Mouse (Mus musculus): Measurements from ENCODE around the gene Rfx1.
A peak's percentile ranks its signal among the peaks of the same experiment; 100 is the strongest.

Gene Rfx1

DNA sequence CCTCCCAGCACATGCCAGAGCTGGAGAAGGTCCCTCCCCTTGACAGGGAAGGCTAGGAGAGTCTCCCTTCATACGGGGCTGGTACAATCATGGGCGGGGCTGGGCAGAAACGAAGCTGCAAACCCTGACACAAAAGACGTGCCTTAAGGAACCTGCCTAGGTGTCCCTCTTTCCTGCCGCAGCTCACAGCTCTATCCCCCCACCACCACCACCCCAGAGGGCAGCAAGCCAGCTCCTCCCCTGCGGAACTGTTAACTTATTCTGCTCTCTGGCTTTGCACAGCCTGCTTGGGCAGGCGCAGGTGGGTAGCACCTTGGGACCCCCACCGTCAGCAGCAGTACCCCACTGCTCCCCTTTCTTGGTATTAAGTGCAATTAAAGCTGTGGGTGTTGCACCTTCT, 29.4 kb downstream of the Rfx1 start:
- DNase-seq: no peak

DNA sequence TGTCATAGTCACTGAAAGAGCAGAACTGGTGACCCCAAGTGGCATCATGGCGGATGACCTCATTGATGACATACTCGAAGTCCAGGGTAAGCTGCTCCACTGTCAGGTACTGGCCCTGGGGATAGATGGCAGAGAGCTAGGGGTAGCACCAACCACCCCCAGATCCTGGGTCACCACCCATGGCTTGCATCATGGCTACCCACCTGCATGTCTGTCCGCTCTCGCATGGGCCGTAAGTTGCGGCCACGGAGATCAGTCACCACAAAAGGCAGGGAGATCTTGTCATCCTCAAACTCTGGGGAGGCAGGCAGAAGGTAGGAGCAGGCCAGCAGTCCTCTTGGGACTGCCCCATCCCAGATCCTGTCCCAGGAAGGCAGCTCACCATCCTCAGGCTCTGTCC, 31.7 kb downstream of the Rfx1 start:
- no peak for DNase-seq

DNA sequence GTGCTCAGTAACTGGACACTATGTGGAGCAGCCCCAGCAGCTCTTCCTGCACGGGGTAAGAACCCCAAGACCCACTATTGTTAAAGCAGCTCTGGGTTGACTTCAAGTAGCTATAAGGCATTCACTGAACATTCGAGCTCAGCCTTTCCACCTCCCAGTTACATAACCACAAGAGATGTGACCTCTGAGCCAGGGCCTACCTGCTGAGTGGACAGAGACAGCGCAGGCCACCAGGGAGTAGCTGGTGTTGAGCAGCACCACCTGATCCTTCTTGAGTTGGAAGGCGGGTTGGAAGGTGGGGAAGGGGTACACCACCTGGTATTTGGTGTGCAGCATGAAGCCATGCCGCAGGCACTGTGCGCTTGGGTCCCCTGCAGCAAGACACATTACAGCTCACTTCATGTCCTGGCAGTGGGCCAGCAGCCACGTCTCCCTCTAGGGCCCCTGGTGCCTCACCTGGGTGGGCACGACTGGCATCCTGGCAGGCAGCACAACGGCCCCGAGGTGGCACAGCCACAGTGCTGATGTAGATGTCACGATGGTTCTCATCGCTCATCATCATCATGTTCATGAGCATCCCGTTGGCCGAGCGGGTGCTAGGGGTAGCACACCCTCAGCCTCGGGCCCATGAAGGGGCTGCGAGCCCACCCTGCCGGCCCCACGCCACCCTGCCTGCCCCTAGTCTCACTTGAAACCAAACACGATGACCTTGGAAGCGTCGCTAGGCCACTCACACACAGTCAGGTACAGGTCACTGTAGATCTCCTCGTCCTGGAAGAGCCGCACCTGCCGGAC, 35.0 kb downstream of the Rfx1 start:
- peak; percentile 57 to 73 for DNase-seq

DNA sequence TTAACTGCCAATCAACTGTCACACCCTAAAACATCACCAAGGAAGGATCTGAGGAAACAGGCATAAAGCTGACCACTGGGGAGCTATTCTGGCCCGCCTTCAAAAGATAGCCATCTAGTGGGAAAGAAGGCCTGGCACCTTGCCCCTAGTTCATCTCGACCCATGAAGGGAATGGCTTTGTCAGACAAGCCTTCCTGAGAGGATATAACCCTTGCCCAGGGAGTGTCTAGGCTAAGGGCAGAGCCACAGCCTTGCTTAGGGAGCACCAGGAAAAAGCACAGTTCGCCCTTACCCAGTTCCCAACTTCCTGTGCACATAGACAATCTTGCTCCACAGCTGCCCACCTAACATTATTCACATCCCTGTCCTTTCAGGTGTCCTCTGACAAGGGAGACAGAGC, 37.0 kb downstream of the Rfx1 start:
- peak; percentile 79 to 82 for DNase-seq

DNA sequence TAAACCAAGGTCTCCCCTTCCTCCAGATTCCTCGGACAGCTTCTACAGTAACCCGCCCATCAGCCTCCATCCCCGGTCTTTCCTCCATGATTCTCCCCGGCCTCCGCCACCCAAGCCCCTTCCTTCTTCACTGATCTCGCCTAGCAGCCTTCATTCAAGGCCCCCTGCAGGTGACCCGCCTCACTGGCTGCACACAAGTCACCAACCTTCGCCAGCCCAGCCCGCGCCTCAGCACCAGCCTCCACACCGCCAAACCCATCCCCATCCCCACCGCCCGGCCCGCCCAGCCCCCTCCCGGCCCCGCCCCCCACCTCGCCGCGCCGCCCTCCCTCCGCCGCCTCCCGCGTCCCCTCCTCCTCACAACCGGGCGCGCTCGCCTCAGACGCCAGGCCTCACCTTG, 37.6 kb downstream of the Rfx1 start:
- peak; percentile 54 to 73 for DNase-seq

DNA sequence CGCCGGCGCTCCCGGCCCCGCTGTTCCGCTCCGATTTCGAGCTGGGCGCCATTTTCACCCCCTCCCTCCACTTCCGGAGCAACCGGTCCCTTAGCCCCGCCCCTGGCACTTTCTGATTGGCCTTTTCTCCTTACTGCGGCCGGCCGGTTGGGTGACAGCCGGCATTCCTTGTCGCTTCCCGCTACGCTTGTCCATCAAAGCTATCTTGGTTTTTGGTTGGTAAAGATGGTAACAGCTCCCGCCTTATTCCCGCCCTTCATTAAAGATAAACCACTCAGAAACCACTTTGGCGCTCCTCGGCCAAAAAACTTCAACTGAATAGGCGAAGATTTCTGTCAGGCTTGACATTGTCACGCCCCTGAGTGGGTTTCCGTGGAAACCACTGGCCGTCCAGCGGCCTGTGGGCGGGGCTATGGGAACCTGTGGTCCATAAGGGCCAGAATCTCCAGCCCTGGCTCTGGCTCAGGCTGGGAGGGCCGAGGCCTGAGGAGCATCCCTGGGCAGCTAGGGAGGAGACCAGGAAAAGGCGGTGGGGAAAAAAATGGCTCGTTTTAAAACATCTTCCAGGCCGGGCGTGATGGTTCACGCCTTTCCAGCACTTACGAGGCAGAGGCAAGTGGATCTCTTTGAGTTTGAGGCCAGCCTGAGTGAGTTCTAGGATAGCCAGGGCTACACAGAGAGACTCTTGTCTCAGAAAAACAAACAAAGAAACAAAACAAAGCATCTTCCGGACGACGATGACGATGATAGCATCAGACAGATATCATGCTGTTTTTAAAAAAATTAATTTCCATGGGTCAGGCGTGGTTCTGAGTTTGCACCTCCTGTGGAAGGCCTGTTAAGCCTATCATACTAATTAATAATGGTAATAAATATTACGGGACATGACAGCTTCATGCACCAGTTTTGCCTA, 38.3 kb downstream of the Rfx1 start, which contains the start of gene Dcaf15:
TSS of gene Dcaf15 (minus strand) at position 72 of the 913 bp plus-strand sequence.
- DNase-seq: peak; percentile 99

DNA sequence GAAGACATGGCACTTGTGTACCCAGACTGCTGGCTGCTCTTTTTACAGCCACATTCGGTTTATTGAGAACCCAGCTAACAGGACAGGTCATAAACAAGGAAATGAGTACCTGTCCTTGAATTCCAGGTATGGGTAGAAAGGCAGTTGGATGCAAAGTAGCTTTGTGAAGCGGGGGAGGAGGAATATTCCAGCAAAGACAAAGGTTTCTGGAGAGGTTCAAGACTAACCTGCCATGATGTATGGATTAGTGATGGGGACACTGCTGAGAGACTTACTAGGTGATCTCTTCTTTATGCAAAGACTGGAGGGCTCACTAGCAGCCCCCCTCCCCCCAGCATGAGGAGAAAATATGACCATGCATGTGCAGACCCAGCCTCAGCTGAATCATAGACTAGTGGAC, 39.0 kb downstream of the Rfx1 start:
- no peak for DNase-seq

DNA sequence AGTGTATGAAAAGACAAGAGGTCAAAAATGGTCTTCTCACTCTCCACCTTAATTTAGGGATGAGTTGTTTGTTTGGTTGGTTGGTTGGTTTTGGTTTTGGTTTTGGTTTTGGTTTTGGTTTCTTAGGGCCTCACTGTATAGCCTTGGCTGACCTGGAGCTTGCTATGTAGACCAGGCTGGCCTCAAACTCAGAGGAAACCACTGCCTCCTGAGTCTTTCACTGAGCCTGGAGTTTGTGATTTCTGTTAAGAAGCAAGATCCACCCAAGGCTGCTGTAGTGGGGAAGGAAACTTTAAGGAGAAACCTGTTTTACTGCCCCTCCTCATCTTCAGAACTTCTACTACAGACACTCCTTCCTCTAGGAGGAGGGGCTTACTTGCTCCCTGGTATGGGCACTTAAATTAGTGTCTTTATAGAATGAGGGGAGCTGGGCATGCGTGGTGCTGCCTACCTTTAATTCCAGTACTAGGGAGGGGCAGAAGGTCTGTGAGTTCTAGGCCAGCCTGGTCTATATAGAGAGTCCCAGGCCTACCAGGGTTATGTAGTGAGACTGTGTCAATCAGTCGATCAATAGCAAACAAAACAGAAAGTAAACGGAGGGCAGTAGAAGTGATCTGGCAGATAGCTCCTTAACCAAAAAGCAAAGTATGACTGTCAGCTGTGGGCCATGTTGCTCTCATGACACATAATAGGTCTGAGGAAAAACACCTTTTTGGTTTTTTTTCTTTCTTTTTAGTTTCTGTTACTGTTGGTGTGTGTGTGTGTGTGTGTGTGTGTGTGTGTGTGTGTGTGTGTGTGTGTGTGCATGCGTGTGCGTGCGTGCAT, 39.8 kb downstream of the Rfx1 start:
- no peak for DNase-seq

DNA sequence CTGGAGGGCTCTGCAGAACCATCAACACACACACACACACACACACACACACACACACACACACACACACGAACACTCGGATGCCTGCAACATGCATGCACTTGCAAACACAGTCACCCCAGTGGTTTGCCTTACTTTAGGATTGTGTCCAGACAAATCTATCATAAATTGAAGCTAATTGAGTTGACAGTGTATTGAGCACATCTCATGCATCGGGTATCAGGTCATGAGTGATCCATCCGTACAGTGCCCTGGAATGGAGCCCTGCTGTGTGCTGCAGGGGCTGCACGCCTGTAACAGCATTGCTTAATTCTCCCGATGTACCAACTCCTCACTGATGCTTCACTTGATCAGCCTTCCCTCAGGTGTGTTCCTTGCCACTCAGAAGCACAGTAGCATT, 49.0 kb downstream of the Rfx1 start:
- no peak for DNase-seq

DNA sequence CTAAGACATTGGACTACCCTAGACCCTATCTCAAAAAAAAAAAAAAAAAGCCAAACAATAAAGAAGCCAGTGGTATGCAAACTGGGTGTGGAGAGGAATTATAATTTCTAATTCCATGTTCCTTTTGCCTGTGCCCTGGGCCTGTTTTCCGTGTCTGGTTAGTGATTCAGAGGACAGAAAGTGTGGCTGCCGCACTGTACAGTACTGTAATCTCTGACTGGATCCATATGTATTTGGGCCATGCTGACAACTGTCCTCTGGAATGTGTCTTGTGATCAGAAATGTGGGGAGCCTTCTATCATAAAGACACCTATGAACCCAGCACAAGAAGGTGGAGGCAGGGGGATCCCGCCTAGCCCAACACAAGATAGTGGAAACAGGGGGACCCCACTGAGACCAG, 55.5 kb downstream of the Rfx1 start:
- no peak for DNase-seq

DNA sequence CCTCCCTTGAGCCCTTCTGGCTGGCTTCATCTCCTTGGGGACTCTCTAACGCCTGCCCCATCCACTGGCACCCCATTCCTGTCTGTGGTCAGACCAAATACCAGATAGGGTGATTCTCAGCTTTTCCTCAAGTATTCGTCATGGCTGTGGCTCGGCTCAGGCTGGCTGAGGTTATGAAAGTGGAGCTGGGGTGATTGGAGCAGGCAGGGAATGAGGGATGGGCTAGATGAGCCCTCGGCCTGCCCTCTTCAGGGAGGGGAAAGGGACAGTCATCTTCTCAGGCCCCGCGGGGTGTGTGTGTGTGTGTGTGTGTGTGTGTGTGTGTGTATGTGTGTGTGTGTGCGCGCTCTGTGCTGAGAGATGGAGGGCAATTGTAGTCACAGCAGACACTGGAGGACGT, 59.0 kb downstream of the Rfx1 start, which contains the start of gene Podnl1:
TSS of gene Podnl1 (plus strand) at position 334 of the 400 bp plus-strand sequence.
- DNase-seq: no peak

DNA sequence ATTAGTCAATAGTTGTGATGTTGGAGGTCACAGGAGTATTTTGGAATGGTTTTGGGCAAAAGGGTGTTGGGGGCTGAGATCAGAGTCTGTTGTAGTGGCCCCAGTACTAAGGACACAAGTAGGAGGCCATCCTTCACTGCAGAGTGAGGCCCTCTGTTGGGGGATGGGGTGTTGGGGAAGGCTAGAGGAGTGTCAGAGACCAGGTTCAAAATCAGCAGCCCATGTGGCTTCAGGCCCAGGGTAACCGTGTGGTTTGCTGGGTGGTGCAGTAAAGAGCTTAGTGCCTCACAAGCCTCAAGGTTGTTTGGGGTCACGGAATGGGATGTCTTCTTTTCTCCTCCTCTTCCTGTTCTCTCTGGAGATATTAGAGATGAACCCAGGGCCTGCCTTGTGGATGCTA, 60.1 kb downstream of the Rfx1 start:
- DNase-seq: no peak

DNA sequence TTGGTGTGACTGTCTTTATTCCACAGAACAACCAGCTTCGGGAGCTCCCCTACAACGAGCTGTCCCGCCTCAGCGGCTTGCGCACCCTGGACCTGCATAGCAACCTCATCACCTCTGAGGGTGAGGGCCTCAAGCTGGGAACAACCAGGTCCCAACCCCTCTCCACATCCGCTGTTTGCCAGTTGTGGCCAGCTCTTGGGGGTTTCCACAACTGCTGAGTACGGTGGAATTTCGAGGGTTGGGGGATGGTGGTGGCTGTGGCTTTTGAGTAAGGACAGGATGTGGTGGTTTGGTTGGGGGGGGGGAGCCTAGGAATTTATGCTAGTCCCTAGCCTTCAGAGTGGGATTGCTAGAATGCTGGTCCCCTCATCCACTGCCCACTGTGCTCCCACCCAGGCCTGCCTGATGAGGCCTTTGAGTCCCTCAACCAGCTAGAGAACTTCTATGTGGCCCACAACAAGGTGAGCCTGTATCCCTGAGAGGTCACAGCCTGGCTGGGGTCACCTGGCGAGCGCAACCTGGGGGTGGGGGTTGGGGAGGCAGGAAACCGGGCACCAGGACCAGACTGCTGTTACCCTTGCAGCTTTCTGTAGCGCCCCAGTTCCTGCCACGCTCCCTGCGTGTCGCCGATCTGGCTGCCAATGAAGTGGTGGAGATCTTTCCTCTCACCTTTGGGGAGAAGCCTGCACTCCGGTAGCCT, 60.7 kb downstream of the Rfx1 start:
- no peak for DNase-seq

DNA sequence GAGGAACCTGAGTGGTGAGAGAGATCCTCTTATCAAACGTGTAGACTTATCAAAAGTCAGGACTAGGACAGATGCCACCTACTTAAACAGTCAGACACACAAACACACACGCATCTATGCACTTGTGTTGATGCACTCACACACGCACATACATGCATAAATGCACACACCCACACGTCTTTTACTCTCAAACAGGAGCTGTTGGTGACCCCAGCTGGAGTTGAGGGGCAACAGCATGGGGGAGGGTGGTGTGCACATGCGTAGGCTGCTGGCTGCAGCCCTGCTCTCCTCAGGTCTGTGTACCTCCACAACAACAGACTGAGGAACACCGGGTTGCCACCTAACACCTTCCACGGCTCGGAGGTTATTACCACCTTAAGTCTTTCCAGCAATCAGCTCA, 61.6 kb downstream of the Rfx1 start:
- DNase-seq: no peak

DNA sequence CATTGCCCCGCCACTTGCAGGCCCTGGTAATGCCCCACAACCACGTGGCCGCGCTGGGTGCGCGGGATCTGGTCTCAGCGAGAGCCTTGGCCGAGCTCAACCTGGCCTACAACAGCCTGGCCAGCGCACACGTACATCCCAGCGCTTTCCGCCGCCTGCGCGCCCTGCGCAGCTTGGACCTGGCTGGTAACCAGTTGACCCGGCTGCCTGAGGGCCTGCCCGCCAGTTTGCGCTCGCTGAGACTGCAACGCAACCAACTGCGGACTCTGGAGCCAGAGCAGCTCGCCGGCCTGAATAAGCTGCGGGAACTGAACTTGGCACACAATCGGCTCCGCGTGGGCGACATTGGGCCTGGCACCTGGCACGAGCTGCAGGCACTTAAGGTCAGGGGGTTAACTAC, 64.2 kb downstream of the Rfx1 start:
- peak; percentile 58 to 67 for DNase-seq

DNA sequence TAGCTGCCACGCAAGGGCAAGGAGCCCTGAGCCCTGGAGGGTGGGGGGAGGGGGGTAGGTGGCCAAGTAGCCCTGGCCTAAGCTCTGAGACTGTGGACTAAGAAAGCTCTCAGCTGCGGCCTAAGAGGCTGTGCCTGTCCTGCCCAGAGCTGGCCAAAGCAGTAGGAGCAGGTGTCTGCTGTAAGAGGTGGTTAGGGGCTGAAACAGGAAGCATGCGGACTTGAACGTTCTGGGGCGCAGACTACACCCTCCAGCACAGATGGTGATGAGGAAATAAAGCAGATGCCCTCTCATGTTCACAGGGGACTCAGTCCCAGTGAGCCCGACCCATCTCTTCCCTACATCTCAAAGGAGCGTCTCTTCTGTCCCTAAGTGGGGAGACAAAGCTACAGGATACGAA, 65.6 kb downstream of the Rfx1 start:
- DNase-seq: no peak

DNA sequence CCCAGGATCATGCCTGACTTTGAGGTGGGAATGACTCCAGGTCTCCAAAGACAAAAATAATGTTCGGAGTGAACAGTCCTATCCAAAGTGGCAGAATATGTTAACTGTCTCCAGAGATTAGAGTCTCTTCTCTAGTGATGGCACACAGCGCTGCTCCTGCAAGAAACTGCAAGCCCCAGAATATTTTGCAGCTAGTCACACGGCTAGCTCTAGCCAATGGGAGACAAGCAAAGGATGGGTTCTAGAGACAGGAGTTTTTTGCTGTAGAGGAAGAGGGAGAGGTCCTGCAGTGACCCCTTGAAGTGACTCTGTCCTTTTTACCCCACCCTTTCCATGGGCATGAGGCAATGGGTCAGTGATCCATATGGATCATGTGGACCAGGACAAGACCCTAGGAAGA, 71.2 kb downstream of the Rfx1 start:
- DNase-seq: no peak

DNA sequence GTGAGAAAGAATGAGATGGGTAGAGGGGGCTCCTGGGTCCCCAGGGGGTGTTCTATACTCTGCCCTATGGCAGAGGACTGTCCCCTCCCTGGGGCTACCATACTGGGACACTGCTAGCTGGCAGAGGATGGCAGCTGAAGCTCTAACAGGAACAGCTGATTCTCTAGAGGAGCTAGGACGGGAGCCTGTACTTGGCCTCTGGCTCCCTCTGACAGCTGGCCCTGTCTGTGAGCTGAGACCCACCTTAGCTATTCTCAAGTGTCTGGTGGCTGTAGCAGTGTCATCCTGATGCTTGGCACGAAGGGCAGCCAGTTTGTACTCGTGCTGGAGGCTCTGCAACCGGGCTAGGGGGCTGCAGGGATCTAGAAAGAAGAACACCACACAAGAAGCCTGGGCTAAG, 74.2 kb downstream of the Rfx1 start:
- no peak for DNase-seq

DNA sequence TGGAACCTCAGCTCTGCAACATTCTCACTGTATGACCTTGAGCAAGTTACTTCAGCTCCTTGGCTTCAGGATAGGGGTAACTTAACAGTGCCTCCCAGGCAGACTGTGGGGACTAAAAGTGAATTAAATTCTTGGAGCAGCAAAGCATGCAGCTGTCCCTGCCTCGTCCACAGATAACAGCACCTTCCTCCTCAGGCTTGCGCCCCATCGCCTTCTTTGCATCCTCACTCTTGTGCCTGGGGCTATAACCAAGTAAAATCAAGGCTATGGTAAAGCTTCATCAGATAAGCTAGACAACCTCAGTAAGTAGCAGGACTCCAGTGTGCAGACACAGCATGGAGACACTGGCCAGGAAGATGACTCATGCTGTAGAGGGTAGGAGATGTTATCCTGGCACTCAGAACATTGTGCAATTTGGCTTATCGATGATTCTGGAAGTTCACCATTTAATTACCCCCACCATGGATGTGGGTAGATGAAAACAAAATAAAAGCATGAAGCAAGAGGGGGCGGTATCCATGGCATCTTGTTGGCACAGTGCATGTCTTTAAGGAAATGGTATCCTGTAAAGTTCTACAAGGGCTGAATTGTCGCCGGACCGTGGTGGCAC, 78.1 kb downstream of the Rfx1 start:
- no peak for DNase-seq

All from kidney, postnatal 36 days (tissue).